10 mouse cellular contexts compared by ENCODE assay signal in genomic region chr1:171293351-171293750, GRCm38 (mm10). TPM values are rescaled to one million over a fixed set of nuclear protein-coding genes. Genes with fewer than 3 reads are reported as not detected.
A peak's percentile ranks its signal among the peaks of the same experiment; 100 is the strongest.
DNase-seq lines count a peak whose midpoint lies in the region; ATAC-seq and TF ChIP-seq lines count a peak whose summit lies in the region.
"Had no signal": no experiment of that assay in that cellular context is flagged by ENCODE, and none has a peak within 500 bp of the region (broad histone marks: within the 10 kb centered on the region; RNA-seq: fewer than 3 reads in every experiment).

No protein-coding gene starts in this region.

- H3K4me1 ChIP-seq in embryonic facial prominence, embryonic 15.5 days = peaks cover 24% of the 10 kb centered on the region
- H3K4me1 ChIP-seq in intestine, embryonic 16.5 days (ENCODE audit: control insufficient read depth, insufficient read depth, low read length) = 0 out of 2 replicates have a peak, but pooled peaks cover 3% of the 10 kb centered on the region

- H3K36me3 ChIP-seq in embryonic facial prominence, embryonic 15.5 days = peaks cover 16% of the 10 kb centered on the region; the same call in 1 of the 2 replicates
- no peaks in the 10 kb centered on the region for H3K36me3 ChIP-seq in intestine, embryonic 16.5 days (ENCODE audit: control insufficient read depth, insufficient read depth, low read length)
- peaks cover 3% of the 10 kb centered on the region for H3K36me3 ChIP-seq in myocyte (ENCODE audit: control insufficient read depth, insufficient read depth)

- peak overlapping the region; percentile 68 for H3K4me3 ChIP-seq in embryonic facial prominence, embryonic 15.5 days (replicated peaks)
- peak overlapping the region; percentile 78 for H3K4me3 ChIP-seq in intestine, embryonic 16.5 days (ENCODE audit: low read length)
- H3K4me3 ChIP-seq in myocyte = peak overlapping the region; percentile 88

- ATAC-seq in embryonic facial prominence, embryonic 15.5 days (ENCODE audit: insufficient number of reproducible peaks, low FRiP score, low TSS enrichment, low read depth) = no peak
- no peak for ATAC-seq in intestine, embryonic 16.5 days

- peak overlapping the region; percentile 62 for H3K4me2 ChIP-seq in embryonic facial prominence, embryonic 15.5 days (replicated peaks)
- H3K4me2 ChIP-seq in intestine, embryonic 16.5 days (ENCODE audit: low read depth, low read length) = peak overlapping the region; percentile 84
- peak overlapping the region; percentile 94 for H3K4me2 ChIP-seq in myocyte (ENCODE audit: low read depth)

- peaks cover 13% of the 10 kb centered on the region; the same call in 1 of the 2 replicates for H3K27me3 ChIP-seq in embryonic facial prominence, embryonic 15.5 days
- H3K27me3 ChIP-seq in intestine, embryonic 16.5 days (replicated peaks; ENCODE audit: control insufficient read depth, insufficient read depth, low read length) = no peaks in the 10 kb centered on the region
- H3K27me3 ChIP-seq in myocyte (ENCODE audit: control insufficient read depth, insufficient read depth, insufficient read length) = no peaks in the 10 kb centered on the region

- H3ac ChIP-seq in myocyte (ENCODE audit: control insufficient read depth, insufficient read length) = no peak overlapping the region

- TF ChIP-seq POLR2A in myocyte (IDR thresholded peaks at IDR 0.05; ENCODE audit: insufficient read length, low read depth) = no peak

- H3K9ac ChIP-seq in embryonic facial prominence, embryonic 15.5 days = no peak overlapping the region
- H3K9ac ChIP-seq in intestine, embryonic 16.5 days (ENCODE audit: low read depth, low read length) = no peak overlapping the region

- H3K27ac ChIP-seq in embryonic facial prominence, embryonic 15.5 days (replicated peaks) = no peak overlapping the region
- H3K27ac ChIP-seq in intestine, embryonic 16.5 days (ENCODE audit: low read length) = no peak overlapping the region

- no peaks in the 10 kb centered on the region for H3K9me3 ChIP-seq in embryonic facial prominence, embryonic 15.5 days (replicated peaks)
- no peaks in the 10 kb centered on the region for H3K9me3 ChIP-seq in intestine, embryonic 16.5 days (ENCODE audit: control insufficient read depth, low read length)

- peak; percentile 19 for DNase-seq in layer of hippocampus, adult 11-12 months (ENCODE audit: low spot score)
- no peak for DNase-seq in layer of hippocampus, postnatal 36 days
- no peak for DNase-seq in ovary, postnatal 10 days (ENCODE audit: low spot score)
- no peak for DNase-seq in layer of hippocampus, postnatal 25 days (ENCODE audit: extremely low spot score in 1 of 2, low spot score in 1 of 2)
- DNase-seq in cerebellum, adult 18-20 months = no peak
- DNase-seq: lung, postnatal 36 days; thymus, postnatal 25 days had no signal

- 62% methylated on average over 3 of the region's 3 CpGs for WGBS in embryonic facial prominence, embryonic 15.5 days
- 77% methylated on average over 3 of the region's 3 CpGs for WGBS in intestine, embryonic 16.5 days

- peaks cover 35% of the 10 kb centered on the region for H3K79me2 ChIP-seq in myocyte (ENCODE audit: control insufficient read depth, insufficient read depth)

TF ChIP-seq in myocyte, 11 proteins besides CTCF, POLR2A, EP300 and RAD21:
- TF ChIP-seq SRF (IDR thresholded peaks at IDR 0.05; ENCODE audit: control insufficient read depth, insufficient read length, low read depth) (no peak), POLR2AphosphoS2 (IDR thresholded peaks at IDR 0.05; ENCODE audit: insufficient read length, low read depth) (no peak), USF1 (IDR thresholded peaks at IDR 0.05; ENCODE audit: low read depth) (no peak), MYOG (IDR thresholded peaks at IDR 0.05; ENCODE audit: control insufficient read depth in 1 of 3, insufficient read depth in 1 of 3, insufficient read length in 2 of 3, low read depth in 2 of 3) (no peak), MAX (IDR thresholded peaks at IDR 0.05; ENCODE audit: low read depth) (no peak), E2F4 (IDR thresholded peaks at IDR 0.05; ENCODE audit: insufficient read depth) (no peak), MYOD1 (IDR thresholded peaks at IDR 0.05; ENCODE audit: control insufficient read depth in 1 of 3, insufficient read length in 2 of 3, low read depth in 2 of 3) (no peak), CEBPB (IDR thresholded peaks at IDR 0.05; ENCODE audit: insufficient read depth, poor library complexity, severe bottlenecking) (no peak), REST (IDR thresholded peaks at IDR 0.05; ENCODE audit: insufficient read depth, insufficient read length) (no peak), TCF3 (IDR thresholded peaks at IDR 0.05; ENCODE audit: insufficient read length, low read depth) (no peak), TCF12 (IDR thresholded peaks at IDR 0.05; ENCODE audit: insufficient read depth, poor library complexity, severe bottlenecking) (no peak)
TF ChIP-seq in myocyte: peak in this region for 0.

RNA-seq across cellular contexts. Expression of gene Ufc1, which starts 1.5 kb away (rescaled TPM):
- total RNA-seq in layer of hippocampus, postnatal 36 days (2021) = 100 to 1,000 TPM; 101 to 112 TPM
- 107 and 112 TPM in 2 replicates for polyA plus RNA-seq in embryonic facial prominence, embryonic 15.5 days (2015; fragmentation: Nextera tagmentation; extraction: Ambion mirVana)
- 98.8 and 103 TPM in 2 replicates for polyA plus RNA-seq in intestine, embryonic 16.5 days (2015; fragmentation: Nextera tagmentation; extraction: Ambion mirVana)
- polyA plus RNA-seq in myocyte (2012; fragmentation: generic; extraction: Trizol) = 116 TPM
- 100 to 1,000 TPM; 105 to 116 TPM for total RNA-seq in layer of hippocampus, postnatal 25 days (2021)

RNA-seq across cellular contexts. Expression of gene Usp21, which starts 5.6 kb away (rescaled TPM):
- 10 to 100 TPM; 66.9 to 70.5 TPM for total RNA-seq in layer of hippocampus, postnatal 36 days (2021)
- 85.1 and 91.1 TPM in 2 replicates for polyA plus RNA-seq in embryonic facial prominence, embryonic 15.5 days (2015; fragmentation: Nextera tagmentation; extraction: Ambion mirVana)
- polyA plus RNA-seq in intestine, embryonic 16.5 days (2015; fragmentation: Nextera tagmentation; extraction: Ambion mirVana) = 50.8 and 53.2 TPM in 2 replicates
- 21.0 TPM for polyA plus RNA-seq in myocyte (2012; fragmentation: generic; extraction: Trizol)
- total RNA-seq in layer of hippocampus, postnatal 25 days (2021) = 10 to 100 TPM; 58.1 to 64.8 TPM

RNA-seq across cellular contexts. Expression of gene Ppox, which starts 12.4 kb away (rescaled TPM):
- 10 to 100 TPM; 28.0 to 31.4 TPM for total RNA-seq in layer of hippocampus, postnatal 36 days (2021)
- polyA plus RNA-seq in embryonic facial prominence, embryonic 15.5 days (2015; fragmentation: Nextera tagmentation; extraction: Ambion mirVana) = 56.9 and 58.2 TPM in 2 replicates
- polyA plus RNA-seq in intestine, embryonic 16.5 days (2015; fragmentation: Nextera tagmentation; extraction: Ambion mirVana) = 40.2 and 40.9 TPM in 2 replicates
- polyA plus RNA-seq in myocyte (2012; fragmentation: generic; extraction: Trizol) = 11.7 TPM
- total RNA-seq in layer of hippocampus, postnatal 25 days (2021) = 10 to 100 TPM; 21.9 to 33.4 TPM

RNA-seq across cellular contexts. Expression of gene B4galt3, which starts 23.2 kb away (rescaled TPM):
- total RNA-seq in layer of hippocampus, postnatal 36 days (2021) = 10 to 100 TPM; 68.5 to 76.8 TPM
- 75.5 and 86.7 TPM in 2 replicates for polyA plus RNA-seq in embryonic facial prominence, embryonic 15.5 days (2015; fragmentation: Nextera tagmentation; extraction: Ambion mirVana)
- polyA plus RNA-seq in intestine, embryonic 16.5 days (2015; fragmentation: Nextera tagmentation; extraction: Ambion mirVana) = 50.0 and 56.5 TPM in 2 replicates
- polyA plus RNA-seq in myocyte (2012; fragmentation: generic; extraction: Trizol) = 19.3 TPM
- 10 to 100 TPM; 63.9 to 66.7 TPM for total RNA-seq in layer of hippocampus, postnatal 25 days (2021)

RNA-seq across cellular contexts. Expression of gene Dedd, which starts 35.6 kb away (rescaled TPM):
- 10 to 100 TPM; 36.5 to 41.3 TPM for total RNA-seq in layer of hippocampus, postnatal 36 days (2021)
- 53.2 and 55.1 TPM in 2 replicates for polyA plus RNA-seq in embryonic facial prominence, embryonic 15.5 days (2015; fragmentation: Nextera tagmentation; extraction: Ambion mirVana)
- 42.6 and 46.8 TPM in 2 replicates for polyA plus RNA-seq in intestine, embryonic 16.5 days (2015; fragmentation: Nextera tagmentation; extraction: Ambion mirVana)
- 59.9 TPM for polyA plus RNA-seq in myocyte (2012; fragmentation: generic; extraction: Trizol)
- 10 to 100 TPM; 34.6 to 35.4 TPM for total RNA-seq in layer of hippocampus, postnatal 25 days (2021)
